Mouse (Mus musculus): ENCODE measurements around the gene Snrnp27.

Gene Snrnp27

DNA sequence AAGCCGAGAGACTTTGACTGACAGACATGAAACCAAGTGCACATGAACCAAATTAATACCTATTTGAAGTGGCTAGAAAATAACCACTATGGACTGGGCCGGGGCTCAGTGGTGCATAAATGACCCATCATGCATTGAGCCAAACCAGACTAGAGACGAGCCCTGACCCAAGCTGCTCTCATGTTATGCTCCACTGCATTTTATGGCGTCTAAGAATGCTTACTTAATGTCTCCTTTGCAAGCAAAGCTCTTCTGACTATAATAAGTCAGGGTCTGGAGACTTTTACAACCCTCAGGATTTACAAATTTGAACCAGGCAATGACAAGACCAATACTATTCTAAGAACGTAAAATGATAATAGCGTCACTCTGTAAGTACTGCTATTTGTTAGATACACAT, 6.0 kb downstream of the Snrnp27 start:
- DNase-seq (ENCODE audit: low read depth, low spot score), result no peak
- H3K27me3 ChIP-seq (ENCODE audit: control insufficient read depth, insufficient read depth, low read length, poor library complexity, severe bottlenecking), result no peaks in the 10 kb centered on the region
- peaks cover 16% of the 10 kb centered on the region for H3K36me3 ChIP-seq (ENCODE audit: control insufficient read depth, insufficient read depth, low read length, poor library complexity, severe bottlenecking)

DNA sequence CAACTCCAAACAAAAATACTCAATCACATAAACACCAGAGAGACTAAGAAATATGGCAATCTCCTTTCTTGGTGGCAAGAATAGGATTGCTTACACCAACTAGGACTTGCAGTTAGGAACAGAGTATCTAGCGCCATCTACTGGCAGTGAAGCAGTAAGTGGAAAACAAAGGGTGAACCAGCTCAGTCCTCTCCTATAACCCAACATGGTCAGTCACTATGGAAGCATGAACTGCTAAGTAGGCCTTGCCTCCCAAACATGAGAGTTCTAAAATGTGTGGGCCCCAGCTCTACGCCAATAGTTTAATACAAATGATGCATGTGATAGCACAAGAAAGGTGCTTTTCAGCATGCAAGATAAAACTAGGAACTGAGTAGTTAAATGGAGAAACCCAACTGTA, 13.4 kb downstream of the Snrnp27 start:
- Histone ChIP-seq H3K36me3 (ENCODE audit: control insufficient read depth, insufficient read depth, low read length, poor library complexity, severe bottlenecking) (peaks cover 10% of the 10 kb centered on the region), H3K27me3 (ENCODE audit: control insufficient read depth, insufficient read depth, low read length, poor library complexity, severe bottlenecking) (no peaks in the 10 kb centered on the region)
- peak; percentile 88 for DNase-seq (ENCODE audit: low read depth, low spot score)

DNA sequence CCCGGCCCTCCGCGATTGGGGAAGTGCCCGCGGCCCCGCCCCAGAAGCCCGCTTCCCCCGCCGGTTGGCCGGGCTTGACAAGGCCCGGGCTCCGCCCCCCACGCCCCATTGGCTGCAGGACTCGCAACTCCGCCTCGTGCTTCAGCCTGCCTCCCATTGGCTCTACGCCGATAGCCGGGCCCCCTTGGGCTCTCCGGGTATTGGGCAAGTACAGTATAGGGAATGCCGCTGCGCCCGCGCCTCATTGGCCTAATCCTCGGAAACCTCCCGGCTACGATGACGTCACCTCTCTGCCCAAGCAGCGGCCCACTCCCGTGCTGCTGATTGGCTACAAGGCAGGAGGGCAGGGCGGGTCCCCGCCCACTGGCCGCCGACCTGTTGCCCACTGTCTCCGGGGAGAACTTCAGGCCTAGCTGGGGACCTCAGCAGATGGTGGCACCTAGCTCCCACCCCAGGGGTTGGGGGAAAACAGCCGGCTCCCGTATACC, 15.0 kb downstream of the Snrnp27 start:
- Histone ChIP-seq H3K36me3 (ENCODE audit: control insufficient read depth, insufficient read depth, low read length, poor library complexity, severe bottlenecking) (peaks cover 7% of the 10 kb centered on the region), H3K27me3 (ENCODE audit: control insufficient read depth, insufficient read depth, low read length, poor library complexity, severe bottlenecking) (no peaks in the 10 kb centered on the region)
- DNase-seq (ENCODE audit: low read depth, low spot score), result peak; percentile 100

DNA sequence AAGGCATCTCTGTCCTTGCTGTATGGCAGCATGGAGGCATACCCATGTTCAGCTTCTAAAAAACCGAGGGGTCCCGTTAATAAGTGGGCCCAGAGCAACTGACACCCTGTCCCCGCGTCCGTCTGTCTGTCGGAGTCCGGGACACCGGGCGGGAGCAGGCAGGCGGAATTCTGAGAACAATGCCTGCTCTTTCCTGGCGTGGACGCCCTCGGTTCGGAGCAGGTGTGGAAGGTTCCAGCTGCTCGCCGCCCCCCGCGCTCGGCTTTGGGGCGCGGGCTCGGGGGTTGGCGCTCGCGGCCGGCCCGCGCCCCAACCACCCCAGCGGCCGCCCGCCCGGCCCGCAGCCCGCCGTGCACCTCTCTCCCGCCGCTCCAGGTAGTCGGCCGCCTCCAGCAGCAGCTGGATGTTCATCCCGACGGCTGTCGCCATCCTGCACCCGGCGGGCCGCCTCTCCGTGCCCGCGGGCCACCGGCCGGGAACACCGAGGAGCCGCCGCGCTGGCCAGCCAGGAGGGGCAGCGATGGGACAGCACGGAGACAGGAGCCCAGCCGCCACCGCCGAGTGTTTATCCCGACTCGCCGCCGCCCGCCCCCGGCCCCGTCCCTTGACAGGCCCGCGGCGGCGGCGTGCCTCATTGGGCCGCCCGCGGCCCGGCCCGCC, 15.6 kb downstream of the Snrnp27 start, which contains the start of gene Mxd1:
TSS of gene Mxd1 (minus strand) at position 582 of the 660 bp plus-strand sequence.
- no peaks in the 10 kb centered on the region for H3K27me3 ChIP-seq (ENCODE audit: control insufficient read depth, insufficient read depth, low read length, poor library complexity, severe bottlenecking)
- DNase-seq (ENCODE audit: low read depth, low spot score), result peak; percentile 21
- H3K36me3 ChIP-seq (ENCODE audit: control insufficient read depth, insufficient read depth, low read length, poor library complexity, severe bottlenecking), result peaks cover 5% of the 10 kb centered on the region; the same call in 1 of the 2 replicates

DNA sequence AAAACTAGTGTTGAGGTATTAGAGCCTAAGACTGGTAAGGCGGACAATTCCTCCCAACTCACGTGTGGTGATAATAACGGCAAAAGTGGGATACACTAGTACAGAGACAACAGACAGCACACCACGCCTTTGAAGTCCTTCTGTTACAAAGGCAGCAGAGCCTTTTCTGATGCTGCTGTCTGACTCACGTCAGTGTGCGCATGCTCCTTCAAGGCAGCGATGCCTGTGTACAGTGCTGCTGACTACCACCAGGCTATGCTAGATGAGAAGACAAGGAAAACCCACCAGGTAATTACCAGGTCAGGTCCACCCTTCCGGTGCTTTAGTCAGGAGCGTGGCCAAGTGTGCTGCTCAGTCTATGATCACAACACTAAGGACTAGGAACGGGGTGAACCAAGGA, 17.3 kb downstream of the Snrnp27 start:
- no peak for DNase-seq (ENCODE audit: low read depth, low spot score)
- peaks cover 2% of the 10 kb centered on the region; the same call in 1 of the 2 replicates for H3K36me3 ChIP-seq (ENCODE audit: control insufficient read depth, insufficient read depth, low read length, poor library complexity, severe bottlenecking)
- no peaks in the 10 kb centered on the region for H3K27me3 ChIP-seq (ENCODE audit: control insufficient read depth, insufficient read depth, low read length, poor library complexity, severe bottlenecking)

DNA sequence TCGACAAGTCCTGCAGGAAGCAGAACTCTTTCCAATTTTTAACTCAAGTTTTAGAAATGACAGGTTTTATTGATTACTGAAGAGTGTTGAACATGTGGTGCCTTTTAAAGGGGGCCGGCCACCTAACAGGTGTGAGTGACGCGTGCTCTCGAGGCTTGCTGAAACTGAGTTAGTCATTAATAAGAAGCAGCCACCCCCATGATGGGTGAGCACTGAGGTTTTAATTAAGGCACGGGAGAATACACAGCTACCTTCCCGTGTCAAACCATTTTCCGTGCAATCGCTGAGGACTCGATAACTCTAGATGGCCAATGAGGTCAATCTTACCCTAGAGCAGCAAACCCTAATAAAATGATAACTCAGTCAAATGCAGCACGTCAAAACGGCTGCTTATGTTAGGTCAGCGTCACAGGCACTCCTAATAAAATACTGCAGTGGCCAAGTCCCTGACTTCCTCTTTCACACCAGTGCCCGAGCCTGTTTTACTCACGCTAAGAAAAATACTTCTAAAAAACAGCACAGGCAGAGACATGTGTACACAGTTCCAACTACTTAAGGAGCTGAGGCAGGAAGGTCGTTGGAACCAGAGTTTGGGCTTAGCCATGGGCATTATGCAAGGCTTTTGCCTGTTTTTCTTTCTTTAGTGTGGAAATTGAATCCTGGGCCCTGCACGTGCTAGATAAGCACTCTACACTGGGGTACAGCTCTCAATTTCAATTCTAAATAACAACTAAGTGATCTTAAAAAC, 18.6 kb downstream of the Snrnp27 start:
- Histone ChIP-seq H3K36me3 (ENCODE audit: control insufficient read depth, insufficient read depth, low read length, poor library complexity, severe bottlenecking) (no peaks in the 10 kb centered on the region), H3K27me3 (ENCODE audit: control insufficient read depth, insufficient read depth, low read length, poor library complexity, severe bottlenecking) (no peaks in the 10 kb centered on the region)
- DNase-seq (ENCODE audit: low read depth, low spot score), result peak; percentile 48

DNA sequence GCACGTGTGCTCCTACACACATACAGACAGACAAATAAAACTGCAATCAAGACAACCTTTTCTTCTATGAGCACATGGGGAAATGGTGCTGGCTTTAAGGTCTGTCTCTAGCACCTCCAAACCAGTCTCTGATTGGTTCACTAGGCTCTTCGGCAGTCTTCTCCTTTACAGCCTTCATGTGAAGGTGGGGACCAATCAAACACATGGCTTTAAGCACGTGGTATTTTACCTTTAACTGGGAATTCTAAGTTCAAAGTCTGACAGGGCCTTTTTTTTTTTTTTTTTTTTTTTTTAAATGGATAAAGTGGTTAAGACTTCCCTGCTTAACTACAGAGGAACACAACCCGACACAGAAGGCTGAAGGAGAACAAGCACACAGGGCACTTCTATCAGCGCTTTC, 19.2 kb downstream of the Snrnp27 start:
- Histone ChIP-seq H3K36me3 (ENCODE audit: control insufficient read depth, insufficient read depth, low read length, poor library complexity, severe bottlenecking) (no peaks in the 10 kb centered on the region; the same call in 1 of the 2 replicates), H3K27me3 (ENCODE audit: control insufficient read depth, insufficient read depth, low read length, poor library complexity, severe bottlenecking) (no peaks in the 10 kb centered on the region)
- DNase-seq (ENCODE audit: low read depth, low spot score), result no peak

DNA sequence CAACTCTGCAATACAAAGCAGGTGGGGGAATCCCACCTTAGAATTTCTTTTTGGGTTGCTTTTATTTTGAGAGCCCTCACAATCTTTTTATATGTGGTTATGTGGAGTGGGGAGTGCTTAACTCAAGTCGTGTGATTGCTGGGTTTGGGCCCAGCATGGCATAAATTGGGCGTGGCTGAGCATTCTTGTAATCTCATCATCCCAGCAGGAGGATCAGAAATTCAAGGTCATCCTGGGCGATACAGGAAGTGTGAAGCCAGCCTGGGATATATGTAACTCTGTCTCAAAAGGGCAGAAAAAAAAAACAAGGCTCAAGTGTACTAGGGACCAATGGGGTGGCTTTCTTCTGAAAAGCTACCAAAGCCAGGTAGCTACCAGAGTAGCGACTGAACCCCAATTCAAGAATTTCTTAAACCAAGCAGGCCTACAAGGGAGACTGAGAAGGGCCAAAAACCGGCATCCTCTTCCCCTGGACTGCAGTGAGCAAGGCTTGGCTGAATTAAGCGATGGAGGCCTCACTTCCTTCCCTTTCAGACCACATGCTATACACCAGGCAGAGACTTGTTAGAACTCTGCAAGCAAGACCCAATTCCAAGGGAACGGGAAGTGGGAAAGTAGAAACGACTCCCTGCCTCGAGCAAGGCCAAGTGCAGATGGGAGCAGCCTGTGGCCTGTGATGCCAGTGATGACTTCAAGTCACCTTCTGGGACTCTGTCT, 24.0 kb downstream of the Snrnp27 start:
- Histone ChIP-seq H3K36me3 (ENCODE audit: control insufficient read depth, insufficient read depth, low read length, poor library complexity, severe bottlenecking) (peaks cover 4% of the 10 kb centered on the region; the same call in 1 of the 2 replicates), H3K27me3 (ENCODE audit: control insufficient read depth, insufficient read depth, low read length, poor library complexity, severe bottlenecking) (no peaks in the 10 kb centered on the region)
- no peak for DNase-seq (ENCODE audit: low read depth, low spot score)

DNA sequence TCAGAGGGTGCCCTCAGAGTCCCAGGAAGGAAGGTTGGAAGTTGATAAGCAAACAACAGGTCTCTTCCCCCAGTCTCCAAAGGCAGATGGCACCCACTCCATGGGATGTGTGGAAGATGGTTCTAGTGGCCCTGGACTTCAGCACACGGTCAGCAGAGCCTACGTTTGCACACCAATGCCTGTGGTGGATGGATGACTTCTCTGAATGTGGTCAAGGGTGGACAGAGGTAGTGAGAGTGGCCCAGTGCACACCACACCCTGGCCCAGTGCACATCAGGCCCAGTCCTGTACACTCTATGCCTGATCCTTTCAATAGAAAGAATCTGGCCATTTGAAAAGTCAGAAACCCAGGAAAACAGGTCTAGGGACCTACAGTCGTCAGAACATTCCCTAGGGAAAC, 25.8 kb downstream of the Snrnp27 start:
- H3K27me3 ChIP-seq (ENCODE audit: control insufficient read depth, insufficient read depth, low read length, poor library complexity, severe bottlenecking), result no peaks in the 10 kb centered on the region
- H3K36me3 ChIP-seq (ENCODE audit: control insufficient read depth, insufficient read depth, low read length, poor library complexity, severe bottlenecking), result peaks cover 4% of the 10 kb centered on the region; the same call in 1 of the 2 replicates
- no peak for DNase-seq (ENCODE audit: low read depth, low spot score)

DNA sequence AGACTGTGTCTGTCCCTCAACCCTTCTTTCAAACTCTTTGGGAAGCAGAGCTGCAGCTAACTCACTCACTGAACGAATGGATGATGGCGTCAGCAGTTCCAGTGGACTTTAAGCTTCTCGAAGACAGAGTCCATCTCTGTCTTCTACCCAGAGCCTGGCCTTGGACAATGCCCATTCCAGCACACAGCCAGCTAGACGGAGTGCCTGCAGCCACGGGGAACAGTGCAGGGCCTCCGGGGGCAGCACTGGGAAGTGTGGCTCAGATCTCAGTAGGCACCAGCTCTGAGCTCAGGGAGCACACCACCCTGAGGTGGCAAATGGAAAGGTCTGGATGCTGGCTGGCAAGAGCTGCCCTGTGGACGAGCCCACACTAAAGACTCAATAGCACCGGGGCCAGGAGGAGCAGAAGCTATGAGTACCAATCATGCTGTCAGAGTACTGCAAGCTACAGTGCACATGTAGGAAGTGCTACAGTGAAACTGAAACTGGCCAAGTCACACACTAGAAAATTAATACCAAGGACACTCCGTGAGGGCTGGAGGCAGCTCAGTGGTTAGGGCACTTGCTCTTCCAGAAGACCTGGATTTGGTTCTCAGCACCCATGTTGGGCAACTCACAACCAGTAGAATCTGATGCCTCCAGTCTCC, 29.9 kb downstream of the Snrnp27 start:
- peaks cover 9% of the 10 kb centered on the region for H3K36me3 ChIP-seq (ENCODE audit: control insufficient read depth, insufficient read depth, low read length, poor library complexity, severe bottlenecking)
- no peaks in the 10 kb centered on the region for H3K27me3 ChIP-seq (ENCODE audit: control insufficient read depth, insufficient read depth, low read length, poor library complexity, severe bottlenecking)
- peak; percentile 67 for DNase-seq (ENCODE audit: low read depth, low spot score)

DNA sequence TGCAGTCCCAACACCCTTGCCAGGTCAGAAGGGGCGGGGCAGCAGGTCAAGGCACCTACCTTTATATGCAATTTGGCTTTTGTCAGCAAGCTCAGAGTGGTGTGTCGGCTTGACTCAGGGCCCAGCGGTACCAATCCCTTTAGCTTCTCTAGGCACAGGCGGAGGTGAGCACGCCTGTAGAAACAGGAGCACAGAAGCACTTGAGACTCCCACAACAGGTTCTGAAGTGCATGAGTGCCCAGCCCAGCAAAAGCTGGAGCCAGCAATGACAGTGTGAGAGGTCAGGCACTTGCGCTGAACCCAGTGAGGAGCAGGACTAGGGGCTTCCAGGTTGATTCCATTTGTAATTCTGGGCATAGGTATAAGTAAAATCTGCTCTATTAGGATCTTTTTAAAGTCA, 31.3 kb downstream of the Snrnp27 start:
- DNase-seq (ENCODE audit: low read depth, low spot score), result no peak
- peaks cover 9% of the 10 kb centered on the region for H3K36me3 ChIP-seq (ENCODE audit: control insufficient read depth, insufficient read depth, low read length, poor library complexity, severe bottlenecking)
- no peaks in the 10 kb centered on the region for H3K27me3 ChIP-seq (ENCODE audit: control insufficient read depth, insufficient read depth, low read length, poor library complexity, severe bottlenecking)

DNA sequence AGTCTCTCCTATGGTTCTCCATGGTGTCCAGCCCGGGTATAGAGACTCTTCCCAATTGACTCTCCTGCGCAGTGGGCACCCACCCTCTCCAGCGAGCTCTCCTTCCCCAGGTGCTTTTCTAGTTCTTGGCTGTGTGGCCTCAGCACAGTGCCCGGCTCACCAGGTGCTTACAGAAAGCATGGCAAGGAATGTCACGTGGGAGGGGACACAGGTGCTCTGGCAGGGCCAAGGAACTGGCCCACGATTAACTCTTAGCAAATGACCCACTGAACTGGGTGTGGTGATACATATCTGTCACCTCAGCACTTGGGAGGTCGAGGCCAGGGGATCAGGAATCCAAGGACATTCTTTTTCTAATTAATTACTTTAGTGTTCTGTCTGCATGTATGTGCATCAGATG, 38.2 kb downstream of the Snrnp27 start:
- no peak for DNase-seq (ENCODE audit: low read depth, low spot score)
- peaks cover 3% of the 10 kb centered on the region; the same call in 1 of the 2 replicates for H3K36me3 ChIP-seq (ENCODE audit: control insufficient read depth, insufficient read depth, low read length, poor library complexity, severe bottlenecking)
- H3K27me3 ChIP-seq (ENCODE audit: control insufficient read depth, insufficient read depth, low read length, poor library complexity, severe bottlenecking), result no peaks in the 10 kb centered on the region

DNA sequence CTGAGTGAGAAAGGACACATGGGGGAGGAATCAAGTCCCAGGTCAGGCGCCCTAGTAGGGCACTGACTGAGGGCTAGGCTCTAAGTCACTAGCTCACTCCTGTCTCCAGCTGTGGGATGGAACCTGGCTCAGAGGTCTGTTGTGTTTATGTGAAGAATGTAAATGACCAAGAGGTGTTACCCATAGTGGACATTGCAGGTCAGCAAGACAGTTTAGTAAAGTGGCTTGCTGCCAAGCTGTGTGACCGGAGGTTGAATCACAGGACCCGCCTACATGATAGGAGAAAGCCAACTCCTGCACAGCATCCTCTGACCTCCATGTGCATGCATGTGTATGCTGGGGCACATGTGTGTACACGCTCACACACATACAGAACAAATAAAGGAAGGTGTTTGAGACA, 38.8 kb downstream of the Snrnp27 start:
- Histone ChIP-seq H3K36me3 (ENCODE audit: control insufficient read depth, insufficient read depth, low read length, poor library complexity, severe bottlenecking) (peaks cover 3% of the 10 kb centered on the region; the same call in 1 of the 2 replicates), H3K27me3 (ENCODE audit: control insufficient read depth, insufficient read depth, low read length, poor library complexity, severe bottlenecking) (no peaks in the 10 kb centered on the region)
- DNase-seq (ENCODE audit: low read depth, low spot score), result no peak

DNA sequence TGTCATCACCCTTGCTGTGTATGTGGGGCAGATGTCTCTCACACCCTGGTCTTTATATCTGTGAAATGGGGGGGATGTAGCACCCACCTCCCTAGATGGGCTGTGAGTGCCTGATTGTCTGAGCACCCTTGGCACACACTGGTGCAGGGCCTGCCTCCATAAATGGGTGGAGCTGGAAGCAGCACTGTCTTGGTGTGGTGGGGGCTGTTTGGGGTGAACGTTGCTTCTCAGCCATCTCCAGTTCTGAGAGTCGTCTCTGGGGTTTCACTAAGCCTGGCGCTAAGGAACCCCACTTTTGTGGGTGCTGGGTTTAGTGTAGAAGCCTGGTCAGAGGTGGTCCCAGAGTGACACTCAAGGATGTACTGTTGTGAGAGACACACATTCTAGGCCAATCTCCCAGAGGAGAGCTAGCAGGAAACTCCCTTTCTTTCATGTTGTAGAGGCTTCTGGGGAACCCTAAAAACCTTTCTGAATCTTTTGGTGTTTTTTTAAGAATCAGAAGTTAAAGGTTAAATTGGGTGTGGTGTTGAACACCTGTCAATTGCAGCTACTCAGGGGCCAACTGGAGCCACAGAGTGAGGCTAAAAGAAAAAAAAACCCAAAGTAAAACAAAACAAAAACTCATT, 39.4 kb downstream of the Snrnp27 start:
- Histone ChIP-seq H3K27me3 (ENCODE audit: control insufficient read depth, insufficient read depth, low read length, poor library complexity, severe bottlenecking) (no peaks in the 10 kb centered on the region), H3K36me3 (ENCODE audit: control insufficient read depth, insufficient read depth, low read length, poor library complexity, severe bottlenecking) (no peaks in the 10 kb centered on the region)
- no peak for DNase-seq (ENCODE audit: low read depth, low spot score)
